Mouse (Mus musculus) frontal cortex, postnatal 25 days (tissue): ENCODE measurements around the gene Chd2.

ENCODE experiments used
- DNase-seq, 2 experiments: peaks; one replicate each; pipeline ENCODE4 v3.0.0; 2022; ENCODE audit warnings: low spot score in 2 of 2

Gene Chd2

DNA sequence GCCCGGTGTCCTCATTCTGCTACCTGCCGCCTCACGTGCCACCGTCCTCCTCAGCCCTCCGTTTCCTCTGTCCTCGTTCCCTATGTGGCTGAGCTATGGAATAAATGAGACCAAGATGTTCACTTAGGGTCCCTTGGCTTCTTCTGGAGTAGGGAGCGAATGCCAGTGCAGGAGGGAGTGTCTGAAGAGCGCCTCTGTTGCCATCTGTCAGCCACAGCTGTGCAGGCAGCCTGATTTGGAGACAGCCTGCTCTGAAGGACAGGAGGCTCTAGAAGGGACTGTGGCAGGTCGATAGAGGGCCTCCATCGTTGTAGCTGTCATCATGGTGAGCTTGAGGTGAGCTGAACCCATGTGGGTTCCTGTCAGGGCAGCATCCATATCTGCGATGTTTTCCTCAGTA lies 136.1 kb downstream of the Chd2 start:
- DNase-seq = no peak

- DNase-seq = no peak
Measured at GRCm38 (mm10) chr7:73403538-73403937, 138.1 kb downstream of the Chd2 start.

DNA sequence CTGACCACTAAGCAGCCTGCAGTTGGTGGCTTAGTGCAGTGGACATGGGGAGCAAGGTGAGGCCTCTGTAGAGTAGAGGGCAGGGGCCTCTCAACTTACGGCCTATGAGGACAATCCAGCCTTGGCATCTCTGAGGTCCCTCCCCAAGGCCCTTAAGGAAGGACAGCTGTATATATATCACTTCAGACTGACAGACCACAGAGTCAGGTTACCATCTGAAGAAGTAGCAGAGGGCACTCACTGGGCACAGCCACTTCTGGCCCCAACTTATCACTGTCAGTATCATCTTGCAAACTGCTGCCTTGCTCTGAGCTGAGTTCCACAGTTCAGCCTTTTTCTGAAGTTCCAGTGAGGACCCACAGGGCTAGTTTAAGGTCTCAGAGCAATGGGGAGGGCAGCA lies 139.0 kb downstream of the Chd2 start:
- DNase-seq = no peak

DNA sequence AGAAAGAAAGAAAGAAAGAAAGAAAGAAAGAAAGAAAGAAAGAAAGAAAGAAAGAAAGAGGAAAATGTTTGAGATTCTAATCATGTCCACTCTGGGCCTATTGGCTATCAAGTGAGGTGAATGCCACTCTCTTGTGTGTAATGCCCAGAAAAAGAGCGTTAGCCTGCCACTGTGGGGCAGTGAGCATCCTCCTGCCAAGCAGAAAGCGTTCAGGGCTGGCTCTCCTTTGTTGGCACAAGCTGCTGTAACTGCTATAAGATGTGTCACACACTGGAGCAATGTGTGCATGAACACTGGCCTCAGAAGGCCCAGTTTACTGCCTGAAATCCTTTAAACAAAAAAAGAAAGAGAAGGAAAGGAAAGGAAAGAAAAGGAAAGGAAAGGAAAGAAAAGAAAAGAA lies 139.5 kb downstream of the Chd2 start:
- DNase-seq = no peak

DNA sequence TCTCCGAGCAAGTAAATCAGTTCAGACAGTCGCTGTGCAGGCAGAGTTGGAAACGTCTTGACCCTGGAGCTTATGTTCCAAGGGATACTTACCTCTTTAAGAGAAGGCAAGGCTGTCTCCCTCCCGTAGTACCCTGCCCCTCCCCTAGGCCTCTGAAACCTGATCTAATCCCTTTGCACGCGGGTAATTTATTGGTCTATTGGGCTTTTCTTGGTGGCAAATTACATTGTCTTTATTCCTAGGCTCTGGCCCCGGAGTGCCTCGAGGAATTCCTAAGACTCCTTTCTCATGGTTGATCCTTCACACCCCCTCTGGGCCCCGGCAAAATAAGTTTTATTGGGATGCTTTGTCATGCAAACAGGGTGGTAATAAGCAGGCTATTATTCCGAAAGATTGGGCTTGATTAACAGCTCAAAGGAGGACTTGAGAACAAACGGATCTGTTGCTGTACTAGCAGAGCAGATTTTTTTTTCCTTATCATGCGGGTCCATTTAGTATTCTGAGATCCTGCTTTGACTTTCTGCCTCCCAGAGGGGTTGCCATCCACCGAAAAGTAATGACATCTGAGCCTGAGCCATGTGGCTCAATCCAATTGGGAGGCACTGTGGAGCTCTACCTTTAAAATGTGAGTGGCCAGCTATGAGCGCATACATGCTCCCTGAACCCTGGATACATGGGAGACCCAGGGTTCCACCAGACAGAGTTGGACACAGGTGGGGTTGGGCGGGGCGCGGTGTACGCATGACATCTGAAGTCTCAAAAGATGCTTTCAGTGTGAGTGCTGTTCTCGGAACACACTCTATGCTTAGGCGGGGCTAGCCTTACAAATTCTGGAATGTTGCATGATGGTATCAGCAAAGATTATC lies 141.3 kb downstream of the Chd2 start:
- no peak for DNase-seq

GRCm38 (mm10) chr7:73399501-73400044 lies 142.1 kb downstream of the Chd2 start:
- peak in 1 of 2 experiments; percentile 71 for DNase-seq

- no peak for DNase-seq
Measured at GRCm38 (mm10) chr7:73398806-73399442, 142.7 kb downstream of the Chd2 start.

DNA sequence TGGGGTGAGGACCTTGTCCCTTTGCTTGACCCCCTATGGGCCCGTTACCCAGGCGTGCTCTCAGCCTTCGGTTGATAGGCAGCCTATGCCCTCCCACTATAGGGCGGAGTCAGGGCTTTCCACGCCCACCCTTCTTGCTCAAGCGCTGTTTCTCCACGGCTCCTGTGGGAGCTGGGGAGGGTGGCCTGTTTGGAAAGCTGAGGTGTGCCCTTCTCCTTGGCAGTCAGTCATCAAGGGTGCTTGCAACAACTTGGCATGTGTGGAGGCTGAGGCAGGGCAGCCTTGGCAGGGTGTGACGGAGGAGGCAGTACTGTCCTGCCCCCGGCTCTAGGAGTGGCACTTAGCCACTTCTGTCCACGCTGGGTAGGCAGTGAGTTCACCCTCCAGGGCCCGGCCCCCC lies 143.3 kb downstream of the Chd2 start:
- no peak for DNase-seq

- no peak for DNase-seq
Measured at GRCm38 (mm10) chr7:73394013-73394409, 147.6 kb downstream of the Chd2 start.

DNA sequence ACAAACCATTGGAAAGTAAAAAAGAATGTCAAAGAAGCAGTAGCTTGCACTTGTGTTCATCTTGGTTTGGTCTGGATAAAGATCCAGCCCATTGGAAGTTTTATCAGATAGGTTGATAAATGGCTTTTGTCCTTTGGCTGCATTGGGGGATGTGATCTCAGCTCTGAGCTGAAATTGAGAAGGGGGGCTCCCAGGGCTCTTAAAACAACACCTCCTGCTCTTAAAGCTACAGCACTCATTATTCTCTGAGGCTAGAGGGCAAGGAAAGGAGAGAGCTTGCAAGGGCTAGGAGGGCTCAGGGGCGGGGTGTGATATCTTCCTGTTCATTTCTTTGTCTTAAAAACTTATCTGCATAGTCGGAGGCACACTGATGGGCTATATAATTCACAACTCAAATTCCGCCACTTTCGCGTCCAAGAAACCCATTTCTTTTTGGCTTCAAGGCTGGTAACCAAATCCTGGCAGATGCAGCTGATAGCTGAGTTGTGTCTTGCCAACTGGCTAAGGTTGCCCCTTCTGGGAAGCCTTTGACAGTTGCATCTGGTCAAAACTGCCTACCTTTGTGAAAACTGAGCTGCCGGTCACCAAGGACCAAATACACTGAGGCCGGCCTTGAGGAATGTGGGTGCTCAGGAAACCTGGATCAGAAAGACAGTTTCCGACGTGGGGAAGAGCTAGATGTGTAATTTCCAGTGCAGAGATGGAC lies 148.2 kb downstream of the Chd2 start:
- DNase-seq = no peak

DNA sequence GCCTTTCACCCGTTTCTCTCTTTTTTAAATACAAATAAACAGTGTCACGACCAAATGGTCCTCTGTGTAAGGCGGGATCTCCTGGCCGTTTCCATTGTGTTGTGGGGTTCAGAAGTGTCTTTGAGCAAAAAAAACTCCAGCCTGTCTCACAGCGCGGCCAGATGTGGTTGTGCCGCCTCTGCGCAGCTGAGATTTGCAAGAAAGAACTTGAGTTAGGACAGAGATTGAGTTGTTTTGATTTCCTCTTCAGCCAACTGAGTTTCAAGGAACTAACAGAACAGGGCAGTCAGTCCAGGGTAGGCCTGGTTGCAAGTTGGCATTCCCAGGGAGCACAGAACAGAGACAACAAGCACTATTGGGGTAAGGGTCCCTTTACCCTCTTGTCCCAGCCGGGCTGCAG lies 149.3 kb downstream of the Chd2 start:
- DNase-seq = no peak

DNA sequence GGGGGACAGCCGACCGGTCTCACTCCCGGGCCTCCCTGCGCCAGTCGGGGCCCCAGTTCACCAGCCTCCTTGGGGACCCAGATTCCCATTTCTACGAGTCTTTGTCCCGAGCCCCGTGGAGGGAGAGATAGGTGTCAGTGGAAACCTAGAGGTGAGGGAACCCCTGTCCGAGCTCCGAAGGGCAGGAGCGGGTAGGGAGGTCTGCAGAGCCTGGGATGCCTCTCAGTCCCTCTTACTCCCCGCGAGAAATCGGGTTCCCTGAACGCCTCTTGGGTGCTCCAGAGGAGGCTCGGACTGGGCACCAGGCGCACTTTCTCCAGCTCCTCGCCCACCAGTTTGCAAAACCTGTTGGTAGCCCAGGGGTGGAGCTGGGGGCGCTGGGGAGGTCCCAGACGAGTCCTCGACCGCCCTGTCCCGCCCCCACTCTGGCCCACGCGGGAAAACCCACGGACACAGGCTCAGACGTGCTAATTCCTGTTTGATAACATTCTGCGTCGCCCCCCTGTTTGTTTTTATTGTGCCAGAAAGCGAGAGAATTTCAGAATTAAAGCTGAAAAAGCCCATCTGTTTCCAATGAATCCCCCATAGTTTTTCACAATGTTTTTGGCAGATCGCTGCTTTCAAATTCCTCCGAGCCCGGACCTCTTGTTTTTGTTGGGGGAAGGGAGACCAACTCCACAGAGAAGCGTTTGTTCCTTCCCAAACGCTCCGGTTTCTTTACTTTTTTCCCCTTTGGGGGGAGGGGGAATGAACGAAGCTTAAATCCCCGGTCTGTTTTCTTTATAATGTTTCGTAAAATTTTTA lies 149.9 kb downstream of the Chd2 start:
- no peak for DNase-seq

- DNase-seq = peak; percentile 45 to 65
Measured at GRCm38 (mm10) chr7:73391002-73391517, 150.6 kb downstream of the Chd2 start.

DNA sequence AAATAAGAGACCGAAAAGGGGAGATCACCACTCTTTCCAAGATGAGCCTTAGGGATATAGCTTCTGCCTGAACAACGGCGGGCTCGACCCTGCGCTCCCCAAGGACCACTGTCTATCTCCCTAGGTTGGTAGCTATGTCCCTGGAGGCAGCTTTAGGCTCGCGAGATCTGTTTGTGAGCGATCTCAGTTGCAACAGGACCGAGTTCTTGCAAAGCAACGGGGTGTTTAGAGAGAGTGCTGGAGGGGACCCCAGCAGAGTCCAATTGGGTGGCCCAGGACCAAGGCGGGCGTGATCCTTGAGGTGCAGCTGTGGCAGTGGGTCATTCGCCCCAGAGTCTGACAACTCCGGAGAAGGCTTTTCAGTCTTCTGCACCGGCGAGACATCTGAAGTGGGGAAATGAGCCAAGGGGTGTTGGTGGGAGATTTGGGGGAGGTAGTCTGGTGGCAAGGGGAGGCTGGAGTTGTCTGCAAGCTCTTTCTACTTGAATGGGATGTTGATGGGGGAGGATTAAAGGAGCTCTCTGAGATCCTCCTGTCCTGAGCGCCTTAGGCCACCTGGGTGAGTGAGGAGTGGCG lies 151.1 kb downstream of the Chd2 start:
- DNase-seq = no peak

DNA sequence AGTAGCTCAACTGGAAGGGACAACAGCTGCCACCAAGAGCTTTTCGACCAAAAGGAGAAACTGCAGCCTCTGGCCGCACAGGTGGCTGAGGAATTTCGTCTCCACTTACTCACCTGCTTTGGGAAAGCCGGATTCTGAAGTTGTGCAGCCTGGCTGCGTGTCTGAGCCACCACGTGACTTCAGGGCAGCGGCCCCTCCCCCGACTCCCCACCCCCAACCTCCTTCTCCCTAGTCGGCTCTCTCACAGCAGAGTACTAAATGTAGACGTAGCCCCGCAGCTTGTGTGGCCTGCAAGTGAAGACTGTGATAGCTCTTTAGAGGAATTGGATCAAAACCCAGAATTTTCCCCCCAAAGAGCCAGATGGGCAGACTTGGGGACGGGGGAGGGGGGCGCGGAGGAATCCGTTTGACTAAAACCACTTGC lies 151.7 kb downstream of the Chd2 start:
- no peak for DNase-seq

- DNase-seq = no peak
Measured at GRCm38 (mm10) chr7:73389419-73389818, 152.2 kb downstream of the Chd2 start.

GRCm38 (mm10) chr7:73388866-73389265 lies 152.8 kb downstream of the Chd2 start:
- DNase-seq = no peak

DNA sequence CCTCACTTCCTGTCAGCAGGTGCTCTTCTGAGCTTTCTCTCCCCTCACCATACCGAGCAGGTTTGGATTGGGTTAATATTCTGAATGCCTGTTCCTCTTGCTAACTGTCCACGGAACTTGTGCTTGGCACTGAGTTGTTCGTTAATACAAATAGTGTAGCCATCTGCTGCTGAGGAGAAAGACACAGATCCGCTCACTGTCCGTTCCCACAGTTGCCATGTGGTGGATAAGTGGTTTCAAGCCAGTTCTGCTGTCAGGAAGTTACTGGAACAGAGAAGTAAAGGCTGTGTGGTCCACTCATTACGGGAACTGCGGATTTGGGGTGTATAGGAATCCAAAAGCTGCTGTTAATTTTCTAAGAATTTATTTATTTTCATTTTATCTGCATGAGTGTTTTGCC lies 158.8 kb downstream of the Chd2 start:
- no peak for DNase-seq

GRCm38 (mm10) chr7:73378034-73378433 lies 163.6 kb downstream of the Chd2 start:
- DNase-seq = no peak

- no peak for DNase-seq
Measured at GRCm38 (mm10) chr7:73377307-73377706, 164.3 kb downstream of the Chd2 start.
